Mouse (Mus musculus): ENCODE data around the gene Sgsh. TPM values are rescaled to one million over a fixed set of nuclear protein-coding genes. Genes with fewer than 3 reads are reported as not detected.
"Not testable (repeated sequence)": the region's sequence is repeated elsewhere in the genome, so short reads cannot be mapped to it uniquely, and the experiment has no call there.

Sgsh gene
- total and polyA plus RNA-seq, 2 experiments from 2014 or later: 5.0 to 8.8 TPM

DNA sequence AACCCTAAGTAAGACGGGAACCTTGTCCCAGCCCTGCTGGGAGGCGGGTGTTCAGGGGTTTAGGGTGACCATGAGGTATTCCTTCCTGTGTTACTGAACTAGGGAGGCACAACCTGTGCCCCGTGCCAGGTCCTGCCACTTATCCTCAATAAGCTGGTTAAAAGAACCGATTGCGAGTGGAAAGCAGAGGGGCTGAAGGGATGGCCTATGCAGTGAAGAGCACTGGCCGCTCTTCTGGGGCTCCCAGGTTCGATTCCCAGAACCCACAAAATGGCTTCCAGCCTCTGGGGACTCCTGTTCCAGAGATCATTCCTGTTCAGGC is 38.1 kb upstream of the Sgsh start:
- Histone ChIP-seq H3K9ac (no peak overlapping the region), H3K36me3 (ENCODE audit: insufficient read depth) (no peaks in the 10 kb centered on the region), H3K9me3 (ENCODE audit: low read length) (no peaks in the 10 kb centered on the region), H3K4me3 (ENCODE audit: low read depth, low read length) (peak overlapping the region; percentile 36), H3K27ac (ENCODE audit: low read depth, low read length) (no peak overlapping the region), H3K27me3 (ENCODE audit: insufficient read depth, low read length) (peaks cover 14% of the 10 kb centered on the region), H3K4me2 (ENCODE audit: low read depth) (peak overlapping the region; percentile 54), H3K4me1 (ENCODE audit: insufficient read depth) (no peaks in the 10 kb centered on the region)
- ATAC-seq (no peak), DNase-seq (no peak)
- no peak for TF ChIP-seq CTCF (IDR thresholded peaks at IDR 0.05; ENCODE audit: low read depth)
- 23% methylated on average over 7 of the region's 7 CpGs for WGBS

DNA sequence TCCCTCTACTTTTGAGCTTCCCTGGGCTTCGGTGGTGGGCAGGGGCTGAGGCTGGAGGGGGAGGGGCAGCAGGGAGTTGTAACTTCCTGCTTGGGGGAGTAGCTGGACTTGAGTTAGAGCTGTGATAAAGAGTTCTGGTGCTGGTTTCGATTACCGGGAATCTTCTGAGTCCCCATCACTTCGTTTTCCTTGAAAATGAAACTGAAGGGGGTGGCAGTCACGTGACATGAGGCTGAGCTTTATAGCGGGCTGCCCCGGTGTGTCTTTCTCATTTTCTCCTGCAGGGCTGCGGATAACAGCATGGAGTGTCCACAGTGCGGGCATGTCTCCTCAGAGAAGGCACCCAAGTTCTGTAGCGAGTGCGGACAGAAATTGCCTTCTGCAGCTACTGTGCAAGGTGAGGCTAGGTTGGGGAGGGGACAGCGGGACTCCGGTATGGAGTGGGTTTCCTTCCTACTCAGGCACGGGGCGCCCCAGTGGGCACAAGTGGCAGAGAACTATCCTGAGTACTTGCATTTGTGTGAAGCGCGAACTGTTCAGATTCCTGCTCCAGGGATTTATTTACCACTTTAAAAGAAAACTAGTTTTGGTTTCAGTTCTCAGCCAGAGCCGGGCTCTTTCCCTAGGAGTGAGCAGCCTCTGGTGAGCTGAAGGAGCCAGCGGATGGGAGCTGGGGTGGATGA is 37.6 kb upstream of the Sgsh start, which contains the start of gene Rnf213:
TSS of gene Rnf213 (plus strand) at position 301 of the 683 bp plus-strand sequence.
- Histone ChIP-seq H3K4me2 (ENCODE audit: low read depth) (peak within 1 kb of the TSS; percentile 54), H3K27me3 (ENCODE audit: insufficient read depth, low read length) (peaks cover 14% of the 10 kb centered on the region), H3K9me3 (ENCODE audit: low read length) (no peaks in the 10 kb centered on the region), H3K36me3 (ENCODE audit: insufficient read depth) (no peaks in the 10 kb centered on the region), H3K9ac (no peak within 1 kb of the TSS), H3K27ac (ENCODE audit: low read depth, low read length) (no peak within 1 kb of the TSS), H3K4me3 (ENCODE audit: low read depth, low read length) (peak within 1 kb of the TSS; percentile 36), H3K4me1 (ENCODE audit: insufficient read depth) (no peaks in the 10 kb centered on the region)
- WGBS: 1% methylated on average over 19 of the region's 19 CpGs
- peak; percentile 16; the same call in 1 of the 2 replicates for TF ChIP-seq CTCF (IDR thresholded peaks at IDR 0.05; ENCODE audit: low read depth)
- ATAC-seq (0 out of 2 replicates have a peak, but pooled peaks have one; percentile 42), DNase-seq (peak; percentile 43)

DNA sequence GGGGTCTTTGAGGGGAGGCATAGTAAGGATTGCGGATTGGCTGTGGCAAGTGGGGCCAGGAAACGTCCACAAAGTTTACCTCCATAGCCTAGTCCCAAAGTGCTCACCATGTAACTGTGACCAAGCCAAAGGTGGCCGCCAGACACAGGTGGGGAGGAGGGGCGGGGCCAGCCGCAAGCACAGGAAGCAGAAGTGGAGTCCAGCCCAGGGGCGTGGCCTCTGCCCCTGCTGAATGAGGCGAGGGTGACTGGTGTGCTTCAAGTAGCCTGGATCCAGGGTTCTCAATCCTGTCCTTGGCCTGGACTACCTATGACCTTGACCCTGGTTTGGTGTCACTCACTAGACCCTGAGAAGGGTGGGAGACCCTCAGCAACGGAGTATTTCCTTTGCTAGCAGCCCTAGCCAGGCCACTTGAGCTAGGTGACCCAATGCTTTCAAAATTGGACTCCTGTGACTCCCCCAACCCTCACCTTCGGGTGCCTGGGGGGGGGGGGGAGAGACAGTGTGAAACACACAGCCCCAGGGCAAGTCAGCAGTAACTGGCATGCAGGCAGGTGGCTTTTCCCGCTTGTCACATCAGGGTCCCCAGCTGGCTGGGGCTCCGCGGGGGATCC is 36.8 kb upstream of the Sgsh start:
- no peak for TF ChIP-seq CTCF (IDR thresholded peaks at IDR 0.05; ENCODE audit: low read depth)
- ATAC-seq (no peak), DNase-seq (no peak)
- Histone ChIP-seq H3K27me3 (ENCODE audit: insufficient read depth, low read length) (peaks cover 14% of the 10 kb centered on the region), H3K4me2 (ENCODE audit: low read depth) (peak overlapping the region; percentile 54; the same call in 1 of the 2 replicates), H3K27ac (ENCODE audit: low read depth, low read length) (no peak overlapping the region), H3K4me1 (ENCODE audit: insufficient read depth) (no peaks in the 10 kb centered on the region), H3K9me3 (ENCODE audit: low read length) (no peaks in the 10 kb centered on the region), H3K4me3 (ENCODE audit: low read depth, low read length) (no peak overlapping the region), H3K36me3 (ENCODE audit: insufficient read depth) (no peaks in the 10 kb centered on the region), H3K9ac (no peak overlapping the region)
- WGBS: 18% methylated on average over 12 of the region's 12 CpGs

DNA sequence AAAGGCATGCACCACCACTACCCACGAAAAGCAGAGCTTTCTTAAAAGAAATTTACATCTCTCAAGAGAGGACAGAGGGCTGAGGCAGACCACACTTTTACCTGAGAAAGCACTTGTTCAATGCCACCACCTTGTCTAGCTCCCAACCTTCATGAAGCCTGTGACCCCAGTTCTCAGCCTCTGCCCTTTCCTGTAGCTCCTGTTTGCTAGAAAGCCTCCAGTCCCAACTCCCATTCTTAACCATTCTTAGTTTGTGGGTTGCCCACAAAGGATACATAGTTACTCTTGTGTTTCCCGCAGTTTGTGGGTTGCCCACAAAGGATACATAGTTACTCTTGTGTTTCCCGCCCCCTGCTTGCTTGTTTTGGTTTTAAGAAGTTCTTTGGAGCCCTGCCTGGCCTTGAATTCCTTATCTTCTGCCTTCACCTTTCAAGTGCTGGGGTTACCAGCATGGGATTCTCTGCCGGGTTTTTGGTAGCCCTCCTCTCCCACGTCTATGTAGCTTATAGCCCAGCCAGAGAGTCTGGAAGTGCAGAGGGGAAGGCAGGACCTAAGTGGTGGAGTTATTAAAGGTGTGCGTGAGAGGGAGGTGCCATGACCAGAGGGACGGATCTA is 36.2 kb upstream of the Sgsh start:
- ATAC-seq (no peak), DNase-seq (no peak)
- Histone ChIP-seq H3K9me3 (ENCODE audit: low read length) (no peaks in the 10 kb centered on the region), H3K36me3 (ENCODE audit: insufficient read depth) (no peaks in the 10 kb centered on the region), H3K27me3 (ENCODE audit: insufficient read depth, low read length) (peaks cover 14% of the 10 kb centered on the region), H3K9ac (no peak overlapping the region), H3K27ac (ENCODE audit: low read depth, low read length) (no peak overlapping the region), H3K4me1 (ENCODE audit: insufficient read depth) (no peaks in the 10 kb centered on the region), H3K4me2 (ENCODE audit: low read depth) (no peak overlapping the region), H3K4me3 (ENCODE audit: low read depth, low read length) (no peak overlapping the region)
- 44% methylated on average over 7 of the region's 7 CpGs for WGBS
- TF ChIP-seq CTCF (IDR thresholded peaks at IDR 0.05; ENCODE audit: low read depth): no peak

DNA sequence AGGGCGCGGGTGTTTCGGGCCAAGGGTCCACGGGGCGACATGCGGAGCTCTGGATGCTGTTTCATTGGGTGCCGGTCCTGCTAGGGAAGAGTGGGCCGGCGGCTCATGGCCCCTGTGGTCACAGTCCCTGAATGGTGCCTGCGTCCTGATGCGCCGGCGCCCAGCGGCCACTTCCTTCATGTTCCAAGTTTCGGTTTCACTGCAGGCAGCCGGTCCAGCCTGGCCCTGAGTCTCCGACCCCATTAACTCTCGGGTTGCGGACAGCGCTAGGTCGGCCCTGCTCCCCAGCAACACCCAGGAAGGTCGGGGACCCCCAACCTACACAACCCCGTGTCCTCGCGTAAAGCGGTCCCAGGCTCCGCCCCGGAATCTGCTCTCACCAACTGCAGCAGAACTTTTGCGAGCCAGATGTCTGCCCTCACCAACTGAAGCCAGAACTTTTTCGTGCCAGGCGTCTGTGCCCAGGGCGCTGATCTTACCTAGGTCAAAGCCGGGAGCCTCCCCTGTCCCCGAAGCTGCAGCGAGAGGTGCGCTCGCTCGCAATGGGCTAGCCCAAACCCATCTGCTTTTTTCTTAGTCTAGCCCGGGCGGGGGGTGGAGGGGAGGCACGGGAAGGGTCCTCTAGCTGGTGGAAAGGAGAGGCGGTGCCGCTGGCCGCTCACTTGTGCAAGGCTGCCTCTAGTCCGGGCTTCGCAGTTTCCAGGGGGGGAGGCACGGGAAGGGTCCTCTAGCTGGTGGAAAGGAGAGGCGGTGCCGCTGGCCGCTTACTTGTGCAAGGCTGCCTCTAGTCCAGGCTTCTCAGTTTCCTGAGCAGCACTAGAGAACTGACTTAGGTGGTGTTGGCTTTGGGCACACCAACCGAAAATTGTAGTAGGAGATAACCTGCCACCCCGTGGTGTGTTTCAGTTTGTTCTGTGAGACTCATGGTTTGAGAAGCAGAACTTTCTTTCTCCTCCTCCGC is 35.2 kb upstream of the Sgsh start:
- WGBS: 3% methylated on average over 53 of the region's 53 CpGs
- peak overlapping the region; percentile 46 for H3K27ac ChIP-seq (ENCODE audit: low read depth, low read length)
- H3K27me3 ChIP-seq (ENCODE audit: insufficient read depth, low read length): peaks cover 14% of the 10 kb centered on the region

DNA sequence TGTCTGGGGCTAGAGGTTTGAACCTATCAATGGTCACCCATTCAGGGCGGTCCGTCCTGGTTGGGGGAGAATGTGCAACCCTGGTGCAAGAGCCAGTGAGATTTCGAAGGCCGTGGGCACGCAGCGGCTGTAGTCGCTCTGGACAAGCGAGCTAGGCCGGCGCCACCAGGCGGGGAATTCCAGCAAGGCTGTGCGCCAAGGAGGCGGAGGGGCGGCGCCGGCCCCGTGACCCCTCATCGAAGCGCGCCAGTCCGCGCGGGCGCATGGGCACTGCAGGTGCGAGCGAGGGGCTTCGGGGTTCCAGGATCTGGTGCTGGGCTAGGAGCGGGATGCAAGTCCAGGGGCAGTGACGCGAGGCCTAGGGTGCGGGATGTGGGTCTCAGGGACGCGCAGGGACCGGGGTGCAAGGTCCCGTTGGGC is 34.5 kb upstream of the Sgsh start:
- Histone ChIP-seq H3K27me3 (ENCODE audit: insufficient read depth, low read length) (peaks cover 14% of the 10 kb centered on the region), H3K4me2 (ENCODE audit: low read depth) (peak overlapping the region; percentile 90), H3K27ac (ENCODE audit: low read depth, low read length) (peak overlapping the region; percentile 46), H3K4me3 (ENCODE audit: low read depth, low read length) (peak overlapping the region; percentile 44), H3K9me3 (ENCODE audit: low read length) (no peaks in the 10 kb centered on the region), H3K9ac (peak overlapping the region; percentile 46), H3K36me3 (ENCODE audit: insufficient read depth) (no peaks in the 10 kb centered on the region), H3K4me1 (ENCODE audit: insufficient read depth) (no peaks in the 10 kb centered on the region)
- peak; percentile 52 for TF ChIP-seq CTCF (IDR thresholded peaks at IDR 0.05; ENCODE audit: low read depth)
- 4% methylated on average over 35 of the region's 35 CpGs for WGBS
- peak; percentile 71 for DNase-seq
- ATAC-seq: peak; percentile 78

More for the DNA sequence above, 35.2 kb upstream of the Sgsh start:
- no peaks in the 10 kb centered on the region for H3K9me3 ChIP-seq (ENCODE audit: low read length)
- TF ChIP-seq CTCF (IDR thresholded peaks at IDR 0.05; ENCODE audit: low read depth): 0 out of 2 replicates have a peak, but pooled peaks have one; percentile 5
- peak overlapping the region; percentile 44 for H3K4me3 ChIP-seq (ENCODE audit: low read depth, low read length)
- H3K4me1 ChIP-seq (ENCODE audit: insufficient read depth): no peaks in the 10 kb centered on the region
- DNase-seq (peak; percentile 14), ATAC-seq (peak; percentile 54)
- no peaks in the 10 kb centered on the region for H3K36me3 ChIP-seq (ENCODE audit: insufficient read depth)
- H3K4me2 ChIP-seq (ENCODE audit: low read depth): peak overlapping the region; percentile 90
- H3K9ac ChIP-seq: peak overlapping the region; percentile 46

DNA sequence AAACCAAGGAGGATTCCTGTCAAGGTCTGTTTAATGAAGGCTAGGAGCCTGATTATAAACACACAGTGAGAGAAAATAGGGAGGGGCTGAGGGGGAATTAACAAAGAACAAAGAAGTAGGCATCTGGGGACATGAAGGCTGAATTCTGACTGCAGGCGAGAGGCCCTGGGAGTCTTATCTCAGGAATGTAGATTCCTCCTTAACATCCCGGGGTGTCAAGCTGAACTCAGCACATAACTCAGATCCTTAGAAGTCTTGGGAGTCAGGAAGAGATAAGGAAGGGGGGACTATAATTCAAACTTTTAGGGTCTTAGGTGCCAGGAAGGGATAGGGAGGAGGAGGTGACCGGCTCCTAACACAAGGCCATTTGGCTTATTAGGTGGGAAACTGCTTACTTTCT is 31.9 kb upstream of the Sgsh start:
- DNase-seq; H3K9me3 ChIP-seq (ENCODE audit: low read length); H3K4me3 ChIP-seq (ENCODE audit: low read depth, low read length); ATAC-seq; H3K27ac ChIP-seq (ENCODE audit: low read depth, low read length); H3K9ac ChIP-seq; H3K4me2 ChIP-seq (ENCODE audit: low read depth); H3K36me3 ChIP-seq (ENCODE audit: insufficient read depth); H3K4me1 ChIP-seq (ENCODE audit: insufficient read depth): not testable (repeated sequence)
- peaks cover 12% of the 10 kb centered on the region for H3K27me3 ChIP-seq (ENCODE audit: insufficient read depth, low read length)
- WGBS: 33% methylated on average over 3 of the region's 3 CpGs

Data from forebrain, postnatal 0 days (tissue).